Mouse (Mus musculus) urinary bladder, postnatal 14 days (tissue): ENCODE results near the gene Abcb1b.
"Not testable (repeated sequence)": the region's sequence is repeated elsewhere in the genome, so short reads cannot be mapped to it uniquely, and the experiment has no call there.

ENCODE experiments used
- DNase-seq: peaks from one replicate; pipeline ENCODE4 v3.0.0; 2021; ENCODE audit warnings: low spot score

Gene Abcb1b

GRCm38 (mm10) chr5:8797987-8798751 is at the start of gene Abcb1b:
Abcb1b (plus strand) TSS chr5:8798147.
- peak; percentile 47 for DNase-seq

- DNase-seq: no peak
Observed at GRCm38 (mm10) chr5:8772866-8773265, 25.1 kb upstream of the Abcb1b start.

- no peak for DNase-seq
Observed at GRCm38 (mm10) chr5:8778311-8778710, 19.6 kb upstream of the Abcb1b start.

GRCm38 (mm10) chr5:8778751-8779150 is 19.2 kb upstream of the Abcb1b start:
- no peak for DNase-seq

GRCm38 (mm10) chr5:8792281-8792680 is 5.7 kb upstream of the Abcb1b start:
- DNase-seq: no peak

- no peak for DNase-seq
Observed at GRCm38 (mm10) chr5:8798752-8799115, 787 bp downstream of the Abcb1b start.

- DNase-seq: no peak
Observed at GRCm38 (mm10) chr5:8805742-8806141, 7.8 kb downstream of the Abcb1b start.

GRCm38 (mm10) chr5:8807137-8808004 is 9.4 kb downstream of the Abcb1b start:
- DNase-seq: no peak

- DNase-seq: no peak
Observed at GRCm38 (mm10) chr5:8813872-8814271, 15.9 kb downstream of the Abcb1b start.

- no peak for DNase-seq
Observed at GRCm38 (mm10) chr5:8819635-8820591, 22.0 kb downstream of the Abcb1b start.

GRCm38 (mm10) chr5:8820592-8821104 is 22.7 kb downstream of the Abcb1b start:
- not testable (repeated sequence) for DNase-seq

GRCm38 (mm10) chr5:8838661-8839438 is 40.9 kb downstream of the Abcb1b start:
- DNase-seq: no peak

GRCm38 (mm10) chr5:8839651-8840050 is 41.7 kb downstream of the Abcb1b start:
- DNase-seq: no peak

GRCm38 (mm10) chr5:8840887-8841286 is 42.9 kb downstream of the Abcb1b start:
- DNase-seq: peak; percentile 58

GRCm38 (mm10) chr5:8842815-8843214 is 44.9 kb downstream of the Abcb1b start:
- DNase-seq: no peak

GRCm38 (mm10) chr5:8848607-8849575 is 50.9 kb downstream of the Abcb1b start:
- DNase-seq: not testable (repeated sequence)

GRCm38 (mm10) chr5:8850851-8851250 is 52.9 kb downstream of the Abcb1b start:
- DNase-seq: no peak

- no peak for DNase-seq
Observed at GRCm38 (mm10) chr5:8857201-8857600, 59.3 kb downstream of the Abcb1b start.

- DNase-seq: no peak
Observed at GRCm38 (mm10) chr5:8861811-8862210, 63.9 kb downstream of the Abcb1b start.
